16 mouse cellular contexts compared by ENCODE assay signal in genomic region chr11:109525571-109525970, GRCm38 (mm10).
"Had no signal": no experiment of that assay in that cellular context is flagged by ENCODE, and none has a peak within 500 bp of the region (broad histone marks: within the 10 kb centered on the region; RNA-seq: fewer than 3 reads in every experiment).

No protein-coding gene starts in this region.

- DNase-seq: kidney, postnatal 14 days; layer of hippocampus, adult 9-11 months; layer of hippocampus, postnatal 36 days; lung, embryonic 14.5 days; lung, postnatal 10 days; right cerebral cortex, adult 18-20 months; right cerebral cortex, postnatal 25 days; thymus, postnatal 4 days had no signal

- H3K27ac ChIP-seq: kidney, embryonic 15.5 days; limb, embryonic 15.5 days; liver, embryonic 12.5 days; macrophage; midbrain, embryonic 15.5 days; neural tube, embryonic 13.5 days; stomach, postnatal 0 days had no signal

- H3K36me3 ChIP-seq: kidney, embryonic 15.5 days; limb, embryonic 15.5 days; liver, embryonic 12.5 days; midbrain, embryonic 15.5 days; neural tube, embryonic 13.5 days had no signal

- H3K27me3 ChIP-seq: kidney, embryonic 15.5 days; limb, embryonic 15.5 days; midbrain, embryonic 15.5 days; neural tube, embryonic 13.5 days had no signal

- H3K4me3 ChIP-seq: kidney, embryonic 15.5 days; limb, embryonic 15.5 days; liver, embryonic 12.5 days; megakaryocyte, embryonic 14.5 days; midbrain, embryonic 15.5 days; neural tube, embryonic 13.5 days had no signal

- H3K4me1 ChIP-seq: kidney, embryonic 15.5 days; limb, embryonic 15.5 days; midbrain, embryonic 15.5 days; neural tube, embryonic 13.5 days had no signal

- H3K9me3 ChIP-seq: kidney, embryonic 15.5 days; limb, embryonic 15.5 days; liver, embryonic 12.5 days; megakaryocyte, embryonic 14.5 days; midbrain, embryonic 15.5 days; neural tube, embryonic 13.5 days had no signal
